Mouse (Mus musculus) erythroblast, embryonic 14.5 days (primary cell): Measurements from ENCODE around the gene Alkbh3.

ENCODE experiments used
- GATA1 ChIP-seq: IDR thresholded peaks from 2 replicates; pipeline ENCODE4 v1.6.1; 2012; ENCODE audit warnings: low read length, inconsistent platforms, mixed read lengths
- TAL1 ChIP-seq: IDR thresholded peaks from 3 replicates; pipeline ENCODE4 v1.6.1; 2012; ENCODE audit warnings: low read length, inconsistent platforms, mixed read lengths

GRCm38 (mm10) chr2:94035428-94036331 lies 25.1 kb upstream of the Alkbh3 start:
- TF ChIP-seq GATA1 (no peak), TAL1 (no peak)
